Mouse (Mus musculus): ENCODE data around the gene Tas2r134. TPM values are rescaled to one million over a fixed set of nuclear protein-coding genes. Genes with fewer than 3 reads are reported as not detected.

The Tas2r134 gene
- total RNA-seq, 2 experiments from 2014 or later, result not detected

DNA sequence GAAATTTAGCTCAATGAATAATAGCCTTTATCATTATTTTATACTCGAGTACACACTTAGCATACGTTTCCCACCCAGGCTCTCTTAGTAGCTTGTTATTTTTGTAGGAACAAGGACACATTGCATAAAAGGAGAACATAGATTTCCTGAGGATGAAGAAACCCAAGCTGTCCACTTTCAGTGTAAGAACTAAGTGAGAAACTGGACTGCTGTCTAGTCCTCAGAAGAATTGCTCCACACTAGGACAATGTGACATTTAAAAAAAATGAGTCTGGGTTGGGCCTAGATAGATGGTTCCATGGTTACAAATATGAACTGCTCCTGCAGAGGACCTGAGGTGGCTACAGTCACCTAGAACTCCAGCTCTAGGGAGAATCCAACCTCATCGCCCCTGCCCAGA is 20.7 kb downstream of the Tas2r134 start:
- no peak for DNase-seq
- intact Hi-C loops (cut with DNase I; ENCODE audit: low total_unique reads), result no loop called here

DNA sequence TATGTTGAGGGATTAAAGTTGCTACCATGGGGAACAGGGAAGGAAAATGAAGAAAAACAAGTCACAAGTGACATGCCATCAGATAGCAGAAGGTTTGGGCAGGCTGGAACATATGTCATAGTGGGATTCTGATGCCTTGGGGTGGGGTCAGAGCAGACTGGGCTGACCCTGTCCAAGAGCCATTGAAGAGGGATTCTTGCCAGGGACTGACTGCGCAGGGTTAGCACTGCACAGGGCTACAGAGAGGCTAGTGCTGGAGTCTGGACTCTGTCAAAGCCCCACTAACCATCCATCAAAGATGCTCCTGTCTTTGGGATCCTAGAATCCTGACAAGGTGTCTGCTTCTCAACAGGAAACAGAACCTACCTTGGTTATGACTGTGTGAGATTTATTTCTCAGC is 22.6 kb downstream of the Tas2r134 start:
- intact Hi-C loops (cut with DNase I; ENCODE audit: low total_unique reads), result no loop called here
- DNase-seq, result no peak

DNA sequence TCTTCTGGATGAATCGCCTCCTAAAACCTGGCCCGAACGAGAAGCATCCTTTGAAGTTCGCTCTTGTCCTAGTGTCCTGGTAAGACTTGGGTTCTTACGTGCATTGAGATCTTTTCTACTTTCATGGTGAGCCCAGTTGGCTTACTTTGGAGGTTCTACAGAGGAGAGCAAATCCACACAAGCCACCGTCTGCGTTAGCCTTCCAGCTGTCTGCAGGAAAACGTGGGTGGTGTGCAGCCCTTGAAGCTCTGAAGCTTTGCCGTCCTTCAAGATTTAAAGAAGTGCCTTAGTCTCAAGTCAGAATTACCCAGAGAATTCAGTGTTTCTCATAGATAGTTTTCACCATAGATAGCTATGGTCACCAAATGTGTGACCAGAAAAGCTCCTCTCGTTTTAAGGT is 24.8 kb downstream of the Tas2r134 start:
- intact Hi-C loops (cut with DNase I; ENCODE audit: low total_unique reads), result no loop called here
- no peak for DNase-seq

DNA sequence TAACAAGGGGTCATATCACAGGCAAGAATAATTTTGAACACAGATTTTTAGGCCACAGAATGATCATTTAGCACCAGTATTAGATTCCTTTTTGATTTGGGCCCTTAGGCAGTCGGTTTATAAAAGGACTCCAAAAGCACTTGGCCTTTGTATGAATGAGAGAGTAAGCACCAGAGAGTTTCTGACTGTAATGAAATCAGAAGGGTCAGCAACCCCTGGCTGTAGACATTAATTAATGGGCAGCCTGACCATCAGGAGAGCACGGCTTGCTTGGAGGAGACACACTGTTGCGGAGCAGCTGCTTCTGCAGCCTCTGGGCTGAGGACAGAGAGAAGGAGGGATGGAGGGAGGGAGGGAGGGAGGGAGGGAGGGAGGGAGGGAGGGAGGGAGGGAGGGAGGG is 30.4 kb downstream of the Tas2r134 start:
- DNase-seq, result no peak
- intact Hi-C loops (cut with DNase I; ENCODE audit: low total_unique reads), result no loop called here

DNA sequence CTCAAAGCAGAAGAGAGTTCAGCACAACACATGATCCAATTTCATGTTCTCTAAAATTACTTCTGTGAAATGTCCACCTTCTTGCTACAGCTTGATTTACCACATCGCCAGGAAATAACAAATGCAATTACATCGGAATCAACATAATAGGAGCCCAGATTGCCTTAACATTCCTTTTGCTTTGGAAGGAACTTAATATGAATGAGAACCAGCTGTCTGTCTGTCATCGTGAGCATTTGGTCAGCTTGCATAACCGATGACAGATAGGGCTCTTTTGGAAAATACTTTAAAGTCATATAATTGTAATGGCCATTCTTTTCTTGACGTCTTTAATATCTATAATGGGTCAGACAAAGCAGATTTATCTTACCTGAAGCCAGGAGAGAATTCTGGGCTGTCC is 31.0 kb downstream of the Tas2r134 start:
- intact Hi-C loops (cut with DNase I; ENCODE audit: low total_unique reads), result no loop called here
- no peak for DNase-seq

DNA sequence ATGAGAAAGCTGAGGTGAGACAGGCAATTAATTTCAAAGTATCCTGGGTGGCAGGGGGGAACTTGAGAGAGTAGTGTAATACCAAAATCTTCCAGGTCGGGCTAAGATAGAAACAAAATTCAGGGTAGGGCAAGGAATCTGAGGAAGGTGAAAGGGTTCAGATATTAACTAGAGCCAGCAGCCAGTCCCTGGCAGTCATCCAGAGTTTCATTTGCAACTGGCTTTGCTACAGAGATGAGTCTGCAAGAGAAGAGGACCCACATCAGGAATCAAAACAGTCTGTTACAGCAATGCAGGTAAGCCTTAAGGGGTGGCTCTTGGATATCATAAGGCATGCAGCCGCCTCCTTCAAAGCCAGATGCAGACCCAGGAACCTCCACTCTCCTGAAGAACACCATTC is 47.0 kb downstream of the Tas2r134 start:
- intact Hi-C loops (cut with DNase I; ENCODE audit: low total_unique reads), result no loop called here
- DNase-seq, result no peak

Measured in gastrocnemius, postnatal 14 days (tissue).